Mouse (Mus musculus): Measurements from ENCODE around the gene Tmigd3.

DNA sequence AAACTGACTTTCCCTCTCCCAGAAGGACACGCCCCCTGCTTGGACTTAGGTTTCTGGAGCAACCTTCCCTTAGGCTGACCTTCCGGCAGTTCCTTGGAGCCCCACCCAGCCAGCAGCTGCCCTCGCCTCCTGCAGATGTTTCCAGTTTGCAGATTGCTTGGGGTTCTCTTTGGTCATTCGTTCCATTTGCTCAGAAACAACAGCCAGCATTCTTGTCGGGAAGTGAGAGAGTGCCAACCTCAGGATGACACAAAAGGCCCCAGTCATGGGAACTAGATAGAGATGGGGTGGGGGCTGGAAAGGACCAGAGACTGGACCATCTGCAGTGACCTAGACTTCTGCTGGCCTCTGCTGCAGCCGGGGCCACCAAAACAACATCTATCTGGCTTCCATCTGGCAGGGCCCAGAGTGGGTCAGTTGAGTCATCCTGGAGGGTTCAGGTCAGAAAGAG is 23.3 kb downstream of the Tmigd3 start:
- TF ChIP-seq POLR2A (IDR thresholded peaks at IDR 0.05; ENCODE audit: low read depth, low read length), result no peak
- TF ChIP-seq CTCF (IDR thresholded peaks at IDR 0.05; ENCODE audit: extremely low read depth, insufficient read depth, insufficient read length, insufficient replicate concordance), result no peak
